Mouse (Mus musculus): Measurements from ENCODE around the gene Usp49. TPM values are rescaled to one million over a fixed set of nuclear protein-coding genes. Genes with fewer than 3 reads are reported as not detected.
A peak's percentile ranks its signal among the peaks of the same experiment; 100 is the strongest.
"Not testable (repeated sequence)": the region's sequence is repeated elsewhere in the genome, so short reads cannot be mapped to it uniquely, and the experiment has no call there.

Gene Usp49
- polyA plus RNA-seq, 1 experiment from 2014 or later: 3.3 TPM

DNA sequence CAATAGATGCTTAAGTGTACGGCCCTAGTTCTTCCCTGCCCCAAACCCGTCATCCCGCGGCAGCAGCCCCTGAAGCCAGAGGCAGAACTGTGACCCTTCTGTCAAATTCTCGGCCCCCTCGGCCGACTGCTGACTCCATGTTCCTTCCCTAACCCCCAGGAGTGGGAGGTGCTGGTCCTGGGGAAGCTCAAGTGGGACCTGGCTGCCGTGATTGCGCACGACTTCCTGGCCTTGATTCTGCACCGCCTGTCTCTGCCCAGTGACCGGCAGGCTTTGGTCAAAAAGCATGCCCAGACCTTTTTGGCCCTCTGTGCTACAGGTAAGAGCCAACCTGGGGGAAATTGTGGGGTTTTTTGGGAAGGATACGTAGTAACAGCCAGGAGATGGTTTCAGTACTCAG is 33.2 kb upstream of the Usp49 start:
- H3K4me1 ChIP-seq (replicated peaks): peaks cover 81% of the 10 kb centered on the region
- peak overlapping the region; percentile 97 for H3K4me2 ChIP-seq
- H3K27ac ChIP-seq: peak overlapping the region; percentile 100
- H3K4me3 ChIP-seq (replicated peaks): peak overlapping the region; percentile 72
- 62% methylated on average over 13 of the region's 13 CpGs for WGBS (ENCODE audit: insufficient replicate concordance)
- peaks cover 69% of the 10 kb centered on the region for H3K36me3 ChIP-seq
- ATAC-seq (ENCODE audit: low read depth) (no peak), DNase-seq (no peak)
- no peaks in the 10 kb centered on the region for H3K27me3 ChIP-seq
- peak overlapping the region; percentile 89 for H3K9ac ChIP-seq
- no peaks in the 10 kb centered on the region for H3K9me3 ChIP-seq (replicated peaks)

DNA sequence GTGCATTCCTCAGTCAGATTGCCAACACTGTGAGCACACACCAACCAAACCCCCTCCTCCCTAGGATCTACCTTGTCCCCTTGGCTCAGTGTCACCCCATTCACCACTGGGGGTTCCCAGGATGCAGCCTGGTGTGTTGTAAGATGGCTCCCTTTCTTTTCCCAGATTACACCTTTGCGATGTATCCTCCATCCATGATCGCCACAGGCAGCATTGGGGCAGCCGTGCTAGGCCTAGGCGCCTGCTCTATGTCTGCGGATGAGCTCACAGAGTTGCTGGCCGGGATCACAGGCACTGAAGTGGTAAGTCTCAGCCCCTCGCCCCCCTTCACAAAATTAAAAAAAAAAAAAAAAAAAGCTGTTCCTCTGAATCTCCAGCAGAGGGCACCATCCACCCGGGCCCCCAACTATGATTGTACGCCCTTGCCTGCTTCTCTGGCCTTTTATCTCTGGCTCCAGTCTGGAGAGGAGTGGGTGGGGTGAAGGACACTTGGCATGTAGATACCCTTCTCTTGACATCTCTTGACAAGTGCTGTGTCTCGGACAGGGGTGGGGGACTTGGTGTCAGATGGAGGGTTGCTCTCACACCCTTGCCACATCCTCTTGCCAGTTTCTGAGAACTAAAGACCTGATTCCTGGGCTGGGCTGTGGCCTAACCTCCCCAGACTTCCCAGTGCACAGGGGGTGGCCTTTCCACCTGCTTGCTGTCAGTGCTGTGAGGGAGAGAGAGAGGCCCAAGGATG is 32.5 kb upstream of the Usp49 start:
- DNase-seq (peak; percentile 90), ATAC-seq (ENCODE audit: low read depth) (peak; percentile 74)
- Histone ChIP-seq H3K27me3 (no peaks in the 10 kb centered on the region), H3K4me1 (replicated peaks) (peaks cover 74% of the 10 kb centered on the region), H3K4me2 (peak overlapping the region; percentile 97), H3K9ac (peak overlapping the region; percentile 89), H3K4me3 (replicated peaks) (peak overlapping the region; percentile 72), H3K36me3 (peaks cover 77% of the 10 kb centered on the region), H3K27ac (peak overlapping the region; percentile 100), H3K9me3 (replicated peaks) (no peaks in the 10 kb centered on the region)
- WGBS (ENCODE audit: insufficient replicate concordance): 20% methylated on average over 10 of the region's 10 CpGs

DNA sequence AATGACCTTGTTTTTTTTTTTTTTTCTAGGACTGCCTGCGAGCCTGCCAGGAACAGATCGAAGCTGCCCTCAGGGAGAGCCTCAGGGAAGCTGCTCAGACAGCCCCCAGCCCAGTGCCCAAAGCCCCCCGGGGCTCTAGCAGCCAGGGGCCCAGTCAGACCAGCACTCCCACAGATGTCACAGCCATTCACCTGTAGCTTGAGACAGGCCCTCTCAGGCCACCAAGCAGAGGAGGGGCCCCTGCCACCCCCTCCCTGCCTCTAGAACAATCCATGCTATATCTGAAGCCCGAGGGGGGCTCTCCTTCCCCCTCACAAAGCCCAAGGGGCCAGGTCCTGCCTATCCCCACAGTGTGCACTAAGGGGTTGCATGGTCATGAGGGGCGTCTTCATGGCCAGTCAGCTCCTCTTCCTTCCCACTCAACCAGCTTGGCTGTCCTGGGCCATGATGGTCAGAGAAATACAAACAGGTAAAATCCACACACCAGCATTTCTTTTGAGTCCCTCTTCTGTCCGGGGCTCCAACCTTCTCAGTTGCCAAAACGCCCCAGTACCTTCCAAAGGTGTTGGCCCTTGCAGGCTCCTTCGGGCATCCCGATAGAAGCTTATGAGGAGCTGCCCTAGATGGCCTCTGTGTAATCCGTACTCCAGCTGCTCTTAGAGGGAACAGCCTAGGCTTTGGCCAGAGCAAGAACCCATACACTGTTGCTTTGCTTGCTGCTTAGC is 31.7 kb upstream of the Usp49 start:
- H3K27me3 ChIP-seq; DNase-seq; H3K9me3 ChIP-seq (replicated peaks); ATAC-seq (ENCODE audit: low read depth): not testable (repeated sequence)
- Histone ChIP-seq H3K27ac (peak overlapping the region; percentile 100), H3K36me3 (peaks cover 83% of the 10 kb centered on the region), H3K4me1 (replicated peaks) (peaks cover 72% of the 10 kb centered on the region), H3K4me3 (replicated peaks) (peak overlapping the region; percentile 72), H3K4me2 (peak overlapping the region; percentile 97), H3K9ac (peak overlapping the region; percentile 89)
- WGBS (ENCODE audit: insufficient replicate concordance): 62% methylated on average over 10 of the region's 10 CpGs

DNA sequence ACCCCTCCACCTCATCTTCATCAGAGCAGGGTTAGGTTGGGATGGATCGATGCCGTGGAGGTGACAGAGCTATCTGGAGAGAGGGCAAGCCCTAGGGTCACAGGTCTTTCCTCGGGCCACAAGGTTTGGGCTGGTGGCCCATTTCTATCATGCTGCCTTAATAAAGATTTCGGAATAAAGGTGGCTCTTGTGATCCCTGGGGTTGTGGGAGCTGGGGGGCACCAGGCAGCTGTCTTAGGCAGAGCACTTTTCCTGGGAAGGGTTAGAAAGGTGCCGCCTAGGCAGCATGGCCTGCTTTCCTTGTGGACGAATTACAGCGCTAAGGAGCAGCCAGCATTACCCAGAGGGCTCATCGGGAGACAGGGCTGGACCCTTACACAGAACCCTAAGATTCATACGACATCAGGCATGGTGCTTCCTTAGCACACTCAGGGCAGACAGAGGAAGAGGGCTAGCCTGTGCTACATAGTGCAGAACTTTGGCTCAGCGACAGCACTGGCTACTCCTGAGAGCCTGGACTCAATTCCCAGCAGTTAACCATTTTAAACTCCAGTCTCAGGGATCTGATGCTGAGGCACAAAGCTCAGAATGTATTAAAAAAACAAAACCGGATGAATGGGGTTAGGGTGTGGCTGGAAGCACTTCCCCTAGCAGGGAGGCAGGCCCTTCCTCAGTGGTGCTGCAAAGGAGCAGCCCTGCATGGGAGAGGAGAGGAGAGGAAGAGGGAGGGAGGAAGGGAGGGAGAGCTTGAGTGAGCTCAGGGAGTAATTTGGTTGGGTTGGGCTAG is 30.8 kb upstream of the Usp49 start:
- H3K36me3 ChIP-seq: peaks cover 92% of the 10 kb centered on the region

DNA sequence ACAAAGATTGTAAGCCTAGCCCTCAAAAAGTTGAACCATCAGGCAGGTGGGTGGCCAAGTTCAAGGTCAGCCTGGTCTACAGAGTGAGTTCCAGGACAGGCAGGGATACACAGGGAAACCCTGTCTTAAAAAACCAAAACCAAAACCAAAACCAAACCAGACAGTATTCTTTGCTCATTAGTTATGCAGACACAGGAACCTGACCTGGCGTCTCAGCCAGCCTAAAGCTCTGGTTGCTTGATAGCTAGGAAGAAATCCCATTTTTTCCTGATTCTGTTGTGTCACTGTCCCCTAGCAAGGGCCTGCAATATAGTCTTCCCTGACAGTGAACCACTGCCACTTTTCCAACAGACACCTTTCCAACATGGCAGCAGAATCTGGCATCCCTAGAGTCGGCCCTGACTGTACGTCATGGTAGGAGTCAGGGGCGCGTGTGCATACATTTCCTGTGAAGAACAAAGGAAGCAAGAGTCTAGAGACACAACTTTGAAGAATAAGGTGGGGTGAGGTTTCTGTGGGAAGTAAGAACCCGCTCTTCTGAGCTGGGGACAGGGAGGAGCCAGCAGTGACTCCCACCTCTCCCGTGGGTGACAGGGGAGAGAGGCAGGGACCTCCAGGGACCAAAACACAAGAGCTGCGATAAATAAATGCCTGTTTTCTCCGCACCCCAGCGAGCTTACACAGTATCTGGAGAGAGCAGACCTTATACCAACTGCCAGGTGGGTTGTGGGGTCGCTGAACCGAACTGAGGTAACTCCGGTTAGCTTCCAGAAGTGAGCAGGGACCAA is 29.7 kb upstream of the Usp49 start:
- Histone ChIP-seq H3K4me2 (no peak overlapping the region), H3K27ac (peak overlapping the region; percentile 100), H3K4me3 (replicated peaks) (no peak overlapping the region), H3K9me3 (replicated peaks) (no peaks in the 10 kb centered on the region), H3K36me3 (peaks cover 96% of the 10 kb centered on the region), H3K27me3 (no peaks in the 10 kb centered on the region), H3K9ac (peak overlapping the region; percentile 89; the same call in 1 of the 2 replicates), H3K4me1 (replicated peaks) (peaks cover 63% of the 10 kb centered on the region)
- no peak for ATAC-seq (ENCODE audit: low read depth)
- WGBS (ENCODE audit: insufficient replicate concordance): 83% methylated on average over 13 of the region's 13 CpGs
- DNase-seq: no peak

More for the DNA sequence above, 30.8 kb upstream of the Usp49 start:
- H3K4me2 ChIP-seq: peak overlapping the region; percentile 97; the same call in 1 of the 2 replicates
- DNase-seq (no peak), ATAC-seq (ENCODE audit: low read depth) (no peak)
- H3K4me1 ChIP-seq (replicated peaks): peaks cover 72% of the 10 kb centered on the region
- H3K27me3 ChIP-seq: no peaks in the 10 kb centered on the region
- no peak overlapping the region for H3K4me3 ChIP-seq (replicated peaks)
- no peaks in the 10 kb centered on the region for H3K9me3 ChIP-seq (replicated peaks)
- 60% methylated on average over 11 of the region's 11 CpGs for WGBS (ENCODE audit: insufficient replicate concordance)
- H3K9ac ChIP-seq: peak overlapping the region; percentile 89
- H3K27ac ChIP-seq: peak overlapping the region; percentile 100

DNA sequence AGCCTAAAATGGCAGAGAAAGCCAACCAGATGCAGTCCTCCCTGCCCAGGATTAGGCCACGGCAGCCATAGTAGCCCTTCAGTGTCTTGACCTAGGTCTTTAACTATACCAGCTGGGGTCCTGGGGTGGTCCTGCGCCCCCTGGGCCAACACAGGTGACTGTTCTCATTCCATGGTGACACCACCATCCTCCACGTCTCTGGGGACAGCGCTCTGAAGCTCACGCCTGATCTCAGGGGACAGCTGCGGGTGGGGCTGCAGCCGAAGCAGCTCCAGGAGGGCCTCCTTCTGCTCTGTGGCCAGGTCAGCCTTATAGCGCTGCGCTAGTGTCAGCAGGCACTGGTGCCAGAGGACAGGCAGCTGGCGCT is 29.1 kb upstream of the Usp49 start:
- peak overlapping the region; percentile 100; the same call in 1 of the 2 replicates for H3K27ac ChIP-seq
- WGBS (ENCODE audit: insufficient replicate concordance): 88% methylated on average over 10 of the region's 10 CpGs

DNA sequence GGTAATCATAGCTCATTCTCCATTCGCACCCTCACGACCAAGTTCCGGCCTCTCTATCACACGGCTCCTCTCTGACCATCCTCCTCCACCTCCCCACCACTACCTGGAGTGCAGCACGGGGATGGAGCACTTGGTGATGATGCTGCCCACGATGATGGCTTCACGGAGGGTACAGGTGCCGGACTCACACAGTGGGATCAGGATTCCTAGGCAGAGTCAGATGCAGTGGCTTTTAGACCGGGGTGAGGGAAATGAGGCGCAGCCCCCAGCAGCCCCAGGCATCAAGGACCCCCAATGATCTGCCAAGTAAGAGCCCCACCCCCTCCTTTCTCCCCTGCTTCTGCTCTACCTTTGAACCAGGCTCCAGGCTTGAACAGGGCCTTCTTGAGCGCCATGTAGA is 28.2 kb upstream of the Usp49 start:
- Histone ChIP-seq H3K27me3 (no peaks in the 10 kb centered on the region), H3K9me3 (replicated peaks) (no peaks in the 10 kb centered on the region), H3K4me1 (replicated peaks) (peaks cover 50% of the 10 kb centered on the region), H3K4me3 (replicated peaks) (no peak overlapping the region), H3K36me3 (peaks cover 98% of the 10 kb centered on the region), H3K4me2 (no peak overlapping the region), H3K27ac (peak overlapping the region; percentile 44), H3K9ac (no peak overlapping the region)
- DNase-seq (no peak), ATAC-seq (ENCODE audit: low read depth) (no peak)
- WGBS (ENCODE audit: insufficient replicate concordance): 91% methylated on average over 11 of the region's 11 CpGs

More for the DNA sequence above, 29.1 kb upstream of the Usp49 start:
- H3K9ac ChIP-seq: no peak overlapping the region
- no peak overlapping the region for H3K4me2 ChIP-seq
- no peaks in the 10 kb centered on the region for H3K27me3 ChIP-seq
- DNase-seq: no peak
- H3K36me3 ChIP-seq: peaks cover 98% of the 10 kb centered on the region
- peaks cover 57% of the 10 kb centered on the region for H3K4me1 ChIP-seq (replicated peaks)
- H3K4me3 ChIP-seq (replicated peaks): no peak overlapping the region
- no peak for ATAC-seq (ENCODE audit: low read depth)
- H3K9me3 ChIP-seq (replicated peaks): no peaks in the 10 kb centered on the region

DNA sequence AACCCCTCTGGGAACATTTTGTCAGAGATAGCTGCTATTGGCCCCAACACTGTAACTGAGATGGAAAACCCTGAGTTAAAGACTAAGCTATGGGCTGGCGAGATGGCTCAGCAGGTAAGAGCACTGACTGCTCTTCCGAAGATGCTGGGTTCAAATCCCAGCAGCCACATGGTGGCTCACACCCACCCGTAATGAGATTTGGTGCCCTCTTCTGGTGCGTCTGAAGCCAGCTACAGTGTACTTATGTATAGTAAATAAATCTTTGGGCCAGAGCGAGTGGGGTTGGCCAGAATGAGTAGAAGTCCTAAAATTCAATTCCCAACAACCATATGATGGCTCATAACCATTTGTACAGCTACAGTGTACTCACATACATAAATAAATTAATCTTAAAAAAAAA is 24.3 kb upstream of the Usp49 start:
- Histone ChIP-seq H3K9me3 (replicated peaks) (no peaks in the 10 kb centered on the region), H3K9ac (no peak overlapping the region; the same call in 1 of the 2 replicates), H3K4me3 (replicated peaks) (no peak overlapping the region), H3K4me2 (no peak overlapping the region), H3K27me3 (no peaks in the 10 kb centered on the region), H3K27ac (no peak overlapping the region; the same call in 1 of the 2 replicates), H3K36me3 (peaks cover 80% of the 10 kb centered on the region), H3K4me1 (replicated peaks) (peaks cover 41% of the 10 kb centered on the region)
- ATAC-seq (ENCODE audit: low read depth) (no peak), DNase-seq (no peak)
- 67% methylated on average over 5 of the region's 5 CpGs for WGBS (ENCODE audit: insufficient replicate concordance)

DNA sequence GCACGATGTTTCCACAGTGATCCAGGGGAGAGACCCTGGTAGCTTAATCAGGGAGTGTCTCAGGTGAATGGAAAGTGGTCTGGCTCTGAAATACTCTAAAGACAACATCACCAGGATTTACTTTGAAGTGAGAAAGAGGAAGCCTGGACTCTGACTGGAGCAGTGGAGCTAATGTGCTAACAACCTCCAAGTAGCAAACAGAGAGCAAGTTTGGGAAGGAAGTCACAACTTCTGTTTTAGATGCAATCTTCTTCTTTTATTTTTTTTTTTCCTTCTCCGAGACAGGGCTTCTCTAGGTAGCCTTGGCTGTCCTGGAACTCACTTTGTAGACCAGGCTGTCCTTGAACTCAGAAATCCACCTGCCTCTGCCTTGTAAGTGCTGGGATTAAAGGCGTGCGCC is 21.3 kb upstream of the Usp49 start:
- DNase-seq (no peak), ATAC-seq (ENCODE audit: low read depth) (no peak)
- Histone ChIP-seq H3K9me3 (replicated peaks) (no peaks in the 10 kb centered on the region), H3K27ac (peak overlapping the region; percentile 91), H3K4me1 (replicated peaks) (peaks cover 56% of the 10 kb centered on the region), H3K9ac (peak overlapping the region; percentile 86), H3K4me2 (peak overlapping the region; percentile 88), H3K36me3 (peaks cover 68% of the 10 kb centered on the region), H3K27me3 (no peaks in the 10 kb centered on the region), H3K4me3 (replicated peaks) (peak overlapping the region; percentile 85)
- WGBS (ENCODE audit: insufficient replicate concordance): 71% methylated on average over 4 of the region's 4 CpGs

DNA sequence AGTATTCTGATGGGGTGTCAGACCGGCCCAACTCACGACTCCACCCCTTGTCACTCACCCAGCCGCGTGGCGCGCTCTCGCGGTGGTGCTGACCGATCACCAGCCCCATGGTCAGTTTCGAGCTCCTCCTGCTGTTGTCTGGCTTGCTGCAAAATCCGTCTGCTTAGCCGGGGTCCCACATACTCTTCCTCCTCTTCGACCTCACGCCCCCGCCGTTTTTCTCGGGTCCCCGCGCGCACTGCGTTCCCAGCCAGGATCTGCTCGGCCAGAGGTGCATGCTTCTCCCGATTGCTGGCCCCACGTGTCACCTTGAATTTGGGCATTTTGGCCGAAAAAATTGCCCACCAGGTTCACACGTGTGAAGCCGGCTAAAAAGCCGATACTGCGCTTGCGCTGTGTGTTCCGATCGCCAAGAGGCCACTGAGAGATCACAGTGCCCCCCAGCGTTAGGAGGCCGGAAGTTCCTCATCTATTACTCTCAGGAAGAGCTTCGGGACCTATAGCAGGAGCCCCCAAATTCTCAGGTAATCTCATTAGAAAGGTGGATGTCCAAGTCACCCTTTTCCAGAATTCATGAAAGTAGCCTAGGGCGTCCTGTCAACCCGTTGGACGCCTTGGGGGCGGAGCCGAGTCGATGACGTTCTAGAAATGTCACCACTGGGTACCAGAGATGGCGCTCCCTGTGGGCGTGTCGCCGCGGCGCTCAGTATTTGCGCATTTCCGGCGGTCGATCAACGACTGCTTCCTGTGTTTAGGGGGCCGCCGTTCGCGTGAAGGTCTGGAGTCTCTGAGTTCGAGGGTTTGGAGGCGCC is 19.4 kb upstream of the Usp49 start, which contains the start of the genes Bysl, Med20 and Gm20517:
Bysl (minus strand) TSS at position 644 of the 812 bp plus-strand sequence.
Med20 (plus strand) TSS at position 734 of the 812 bp plus-strand sequence.
Gm20517 (plus strand) TSS at position 741 of the 812 bp plus-strand sequence.
- H3K27ac ChIP-seq: peak within 1 kb of the TSS; percentile 91
- ATAC-seq (ENCODE audit: low read depth) (peak; percentile 89), DNase-seq (peak; percentile 94)
- peak within 1 kb of the TSS; percentile 86 for H3K9ac ChIP-seq
- under 1% methylated on average over 59 of the region's 59 CpGs for WGBS (ENCODE audit: insufficient replicate concordance)
- peak within 1 kb of the TSS; percentile 88 for H3K4me2 ChIP-seq
- H3K4me3 ChIP-seq (replicated peaks): peak within 1 kb of the TSS; percentile 85
- H3K36me3 ChIP-seq: peaks cover 67% of the 10 kb centered on the region
- H3K27me3 ChIP-seq: no peaks in the 10 kb centered on the region
- H3K9me3 ChIP-seq (replicated peaks): no peaks in the 10 kb centered on the region
- H3K4me1 ChIP-seq (replicated peaks): peaks cover 75% of the 10 kb centered on the region
